Mouse (Mus musculus) right cerebral cortex, adult 18-20 months (tissue): ENCODE data around the gene Gm11596.
"Not testable (repeated sequence)": the region's sequence is repeated elsewhere in the genome, so short reads cannot be mapped to it uniquely, and the experiment has no call there.

ENCODE experiments used
- DNase-seq: peaks from one replicate; pipeline ENCODE4 v3.0.0; 2022; ENCODE audit warnings: mixed read lengths

Gene Gm11596

DNA sequence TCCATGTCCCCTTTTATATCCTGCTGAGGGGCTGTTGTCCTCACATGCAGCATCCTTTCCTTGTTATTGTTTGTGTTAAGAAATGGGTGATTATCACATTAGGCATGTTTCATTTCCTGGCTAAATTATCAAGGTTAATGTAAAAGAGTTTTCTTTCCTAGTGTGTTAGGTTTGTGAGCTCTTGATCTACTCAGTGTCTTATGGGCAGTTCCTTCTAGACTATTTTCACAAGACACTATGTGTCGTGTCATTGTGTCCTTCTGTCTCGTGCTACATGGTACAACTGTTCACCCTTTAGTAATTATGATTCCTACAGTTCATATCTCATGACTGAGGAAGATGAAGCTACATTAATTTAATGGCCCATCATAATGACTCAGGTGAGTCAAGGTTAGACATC, at the start of gene Gm11596:
TSS of gene Gm11596 (minus strand) at position 101 of the 400 bp plus-strand sequence.
- DNase-seq, result no peak

DNA sequence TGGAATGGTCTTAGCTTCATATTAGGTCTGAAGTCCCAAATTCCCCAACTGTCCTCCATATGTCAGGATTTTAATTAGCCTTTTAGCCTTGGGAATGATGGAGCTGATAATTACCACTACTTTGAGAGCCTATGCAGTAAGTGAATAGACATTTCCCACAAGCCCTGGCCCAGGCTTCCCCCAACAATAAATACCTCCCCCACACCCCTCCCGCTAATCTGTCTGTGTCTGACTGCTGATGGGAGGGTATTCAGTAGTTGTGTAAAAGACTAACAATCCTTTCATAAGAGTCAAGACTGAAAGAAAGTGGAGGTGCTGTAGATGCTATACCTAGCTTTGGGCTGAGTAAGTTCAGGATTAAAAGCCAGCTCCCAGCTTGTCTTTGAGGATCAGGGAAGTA, 48.9 kb upstream of the Gm11596 start:
- no peak for DNase-seq

DNA sequence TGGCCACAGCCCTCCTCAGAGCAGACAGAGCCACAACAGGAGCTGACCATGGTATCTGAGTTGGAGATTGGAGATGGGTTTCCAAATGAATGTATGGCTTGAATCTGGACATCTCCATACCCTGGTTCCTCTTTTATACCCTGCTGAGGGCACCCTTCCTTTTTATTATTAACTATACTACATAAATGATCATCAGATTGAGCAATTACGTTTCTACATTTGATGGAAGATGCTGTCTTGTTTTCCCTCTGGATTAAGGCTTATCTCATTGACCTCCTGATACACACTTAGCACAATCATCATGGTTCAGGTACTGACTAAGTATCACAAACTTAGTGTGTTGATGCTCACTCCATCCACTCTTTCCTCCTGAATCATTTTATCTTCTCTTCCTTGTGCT, 44.7 kb upstream of the Gm11596 start, which contains the start of gene 2300003K06Rik:
TSS of gene 2300003K06Rik (minus strand) at position 101 of the 400 bp plus-strand sequence.
- no peak for DNase-seq

DNA sequence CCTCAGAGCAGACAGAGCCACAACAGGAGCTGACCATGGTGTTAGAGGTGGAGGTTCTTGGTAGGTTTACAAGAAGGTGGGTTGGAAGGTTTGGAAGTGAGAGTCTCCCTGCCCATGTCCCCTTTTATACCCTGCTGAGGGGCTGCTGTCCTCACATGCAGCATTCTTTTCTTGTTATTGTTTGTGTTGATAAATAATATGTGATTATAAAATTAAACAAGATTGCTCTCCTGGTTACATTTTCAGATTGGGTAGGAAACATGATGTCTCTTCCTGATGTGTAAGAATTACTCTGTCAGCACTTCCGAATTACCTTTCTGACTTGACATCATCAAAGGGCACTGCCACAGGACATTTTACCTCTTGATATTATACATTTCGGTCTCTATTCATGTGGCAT, 22.3 kb upstream of the Gm11596 start, which contains the start of gene Gm11564:
TSS of gene Gm11564 (minus strand) at position 101 of the 400 bp plus-strand sequence.
- DNase-seq, result not testable (repeated sequence)

DNA sequence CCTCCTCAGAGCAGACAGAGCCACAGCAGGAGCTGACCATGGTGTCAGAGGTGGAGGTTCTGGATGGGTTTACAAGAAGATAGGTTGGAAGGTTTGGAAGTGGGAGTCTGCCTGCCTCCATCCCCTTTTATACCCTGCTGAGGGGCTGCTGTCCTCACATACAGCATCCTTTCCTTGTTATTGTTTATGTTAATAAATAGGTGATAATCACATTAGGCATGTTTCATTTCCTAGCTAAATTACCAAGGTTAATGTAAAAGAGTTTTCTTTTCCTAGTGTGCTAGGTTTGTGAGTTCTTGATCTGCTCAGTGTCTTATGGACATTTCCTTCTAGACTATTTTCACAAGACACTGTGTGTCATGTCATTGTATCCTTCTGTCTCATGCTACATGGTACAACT, 16.5 kb upstream of the Gm11596 start, which contains the start of gene Krtap4-13:
TSS of gene Krtap4-13 (minus strand) at position 101 of the 400 bp plus-strand sequence.
- DNase-seq, result not testable (repeated sequence)

DNA sequence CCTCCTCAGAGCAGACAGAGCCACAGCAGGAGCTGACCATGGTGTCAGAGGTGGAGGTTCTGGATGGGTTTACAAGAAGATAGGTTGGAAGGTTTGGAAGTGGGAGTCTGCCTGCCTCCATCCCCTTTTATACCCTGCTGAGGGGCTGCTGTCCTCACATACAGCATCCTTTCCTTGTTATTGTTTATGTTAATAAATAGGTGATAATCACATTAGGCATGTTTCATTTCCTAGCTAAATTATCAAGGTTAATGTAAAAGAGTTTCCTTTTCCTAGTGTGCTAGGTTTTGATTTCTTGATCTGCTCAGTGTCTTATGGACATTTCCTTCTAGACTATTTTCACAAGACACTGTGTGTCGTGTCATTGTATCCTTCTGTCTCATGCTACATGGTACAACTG, 11.1 kb upstream of the Gm11596 start, which contains the start of gene Gm11554:
TSS of gene Gm11554 (minus strand) at position 101 of the 400 bp plus-strand sequence.
- not testable (repeated sequence) for DNase-seq

DNA sequence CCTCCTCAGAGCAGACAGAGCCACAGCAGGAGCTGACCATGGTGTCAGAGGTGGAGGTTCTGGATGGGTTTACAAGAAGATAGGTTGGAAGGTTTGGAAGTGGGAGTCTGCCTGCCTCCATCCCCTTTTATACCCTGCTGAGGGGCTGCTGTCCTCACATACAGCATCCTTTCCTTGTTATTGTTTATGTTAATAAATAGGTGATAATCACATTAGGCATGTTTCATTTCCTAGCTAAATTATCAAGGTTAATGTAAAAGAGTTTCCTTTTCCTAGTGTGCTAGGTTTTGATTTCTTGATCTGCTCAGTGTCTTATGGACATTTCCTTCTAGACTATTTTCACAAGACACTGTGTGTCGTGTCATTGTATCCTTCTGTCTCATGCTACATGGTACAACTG, 5.6 kb upstream of the Gm11596 start, which contains the start of gene Gm11569:
TSS of gene Gm11569 (minus strand) at position 101 of the 400 bp plus-strand sequence.
- not testable (repeated sequence) for DNase-seq

DNA sequence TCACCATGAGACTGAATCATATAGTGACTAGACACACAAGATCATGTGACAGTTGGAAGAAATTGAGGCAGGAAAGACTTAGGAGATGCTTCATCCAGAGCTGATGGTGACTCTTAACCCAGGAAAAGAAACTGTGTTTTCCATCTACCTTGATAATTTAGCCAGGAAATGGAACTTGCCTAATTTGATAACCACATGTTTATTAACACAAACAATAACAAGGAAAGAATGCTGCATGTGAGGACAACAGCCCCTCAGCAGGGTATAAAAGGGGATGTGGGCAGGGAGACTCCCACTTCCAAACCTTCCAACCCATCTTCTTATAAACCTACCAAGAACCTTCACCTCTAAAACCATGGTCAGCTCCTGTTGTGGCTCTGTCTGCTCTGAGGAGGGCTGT, 8.4 kb downstream of the Gm11596 start, which contains the start of gene Krtap4-9:
TSS of gene Krtap4-9 (plus strand) at position 301 of the 400 bp plus-strand sequence.
- DNase-seq, result not testable (repeated sequence)

DNA sequence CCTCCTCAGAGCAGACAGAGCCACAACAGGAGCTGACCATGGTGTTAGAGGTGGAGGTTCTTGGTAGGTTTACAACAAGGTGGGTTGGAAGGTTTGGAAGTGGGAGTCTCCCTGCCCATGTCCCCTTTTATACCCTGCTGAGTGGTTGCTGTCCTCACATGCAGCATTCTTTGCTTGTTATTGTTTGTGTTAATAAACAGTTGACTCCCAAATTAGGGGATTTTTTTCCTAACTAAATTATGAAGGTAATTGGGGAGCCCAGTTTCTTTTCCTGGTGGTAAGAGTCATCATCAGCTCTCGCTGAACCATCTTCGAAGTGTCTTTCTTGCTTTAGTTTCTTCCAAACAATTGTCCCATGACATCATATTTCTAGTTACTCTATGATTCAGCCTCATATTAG, 12.7 kb downstream of the Gm11596 start, which contains the start of gene Krtap4-8:
TSS of gene Krtap4-8 (minus strand) at position 101 of the 400 bp plus-strand sequence.
- DNase-seq, result no peak

DNA sequence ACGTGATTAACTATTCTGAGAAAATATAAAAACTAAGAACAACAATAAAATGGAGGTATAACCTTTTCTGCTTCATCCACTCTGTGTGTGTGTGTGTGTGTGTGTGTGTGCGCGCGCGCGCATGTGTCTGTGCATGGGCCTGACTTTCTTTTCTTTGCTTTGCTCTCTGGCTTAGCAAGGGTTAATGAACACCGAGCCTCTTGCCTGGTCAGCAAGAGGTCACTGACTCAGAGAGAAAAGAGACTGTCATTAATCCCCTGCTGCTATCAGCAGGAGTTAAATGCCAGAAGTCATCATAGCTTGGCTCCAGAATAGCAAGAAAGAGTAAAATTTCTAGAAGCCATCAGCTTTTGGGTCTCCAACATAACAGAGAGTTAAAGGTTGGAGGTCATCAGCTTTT, 14.9 kb downstream of the Gm11596 start:
- no peak for DNase-seq

DNA sequence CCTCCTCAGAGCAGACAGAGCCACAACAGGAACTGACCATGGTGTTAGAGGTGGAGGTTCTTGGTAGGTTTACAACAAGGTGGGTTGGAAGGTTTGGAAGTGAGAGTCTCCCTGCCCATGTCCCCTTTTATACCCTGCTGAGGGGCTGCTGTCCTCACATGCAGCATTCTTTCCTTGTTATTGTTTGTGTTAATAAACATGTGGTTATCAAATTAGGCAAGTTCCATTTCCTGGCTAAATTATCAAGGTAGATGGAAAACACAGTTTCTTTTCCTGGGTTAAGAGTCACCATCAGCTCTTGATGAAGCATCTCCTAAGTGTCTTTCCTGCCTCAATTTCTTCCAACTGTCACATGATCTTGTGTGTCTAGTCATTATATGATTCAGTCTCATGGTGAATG, 20.5 kb downstream of the Gm11596 start, which contains the start of gene Gm11595:
TSS of gene Gm11595 (minus strand) at position 101 of the 400 bp plus-strand sequence.
- DNase-seq, result not testable (repeated sequence)

DNA sequence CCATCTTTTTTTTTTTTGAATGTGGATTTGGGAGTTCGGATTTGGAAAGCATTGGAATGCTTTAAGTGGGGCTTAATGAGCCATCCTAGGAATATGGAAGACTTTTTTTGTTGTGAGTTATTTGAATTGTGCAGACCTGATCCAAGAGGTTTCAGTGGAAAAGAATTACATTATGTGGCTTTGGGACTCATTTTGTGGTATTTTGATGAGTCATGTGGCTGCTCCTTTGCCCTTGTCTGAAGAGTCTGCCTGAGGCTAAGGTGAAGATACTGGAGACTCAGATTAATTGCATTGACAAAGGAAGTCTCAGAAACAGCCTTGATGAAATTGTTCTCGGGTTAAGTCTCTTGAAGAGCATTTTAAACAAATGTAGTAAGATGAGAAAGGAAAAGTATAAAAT, 24.9 kb downstream of the Gm11596 start:
- no peak for DNase-seq

DNA sequence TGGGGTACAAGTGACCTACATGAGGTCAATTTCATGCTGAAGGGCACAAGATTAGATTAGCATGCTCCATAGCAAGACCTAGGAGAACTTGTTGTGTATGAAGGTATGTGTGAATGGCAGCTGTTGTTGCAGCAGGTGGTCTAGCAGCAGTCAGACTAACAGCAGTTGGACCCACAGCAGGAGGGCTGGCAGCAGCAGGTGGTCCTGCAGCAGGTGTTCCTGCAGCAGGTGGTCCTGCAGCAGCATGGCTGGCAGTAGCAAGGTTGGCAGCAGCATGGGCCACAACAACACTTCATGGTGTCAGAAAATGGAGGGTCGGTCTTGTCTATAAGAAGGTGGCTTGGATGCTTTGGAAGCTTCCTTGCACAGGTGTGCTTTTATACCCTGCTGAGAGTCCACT, 34.4 kb downstream of the Gm11596 start:
- DNase-seq, result no peak

DNA sequence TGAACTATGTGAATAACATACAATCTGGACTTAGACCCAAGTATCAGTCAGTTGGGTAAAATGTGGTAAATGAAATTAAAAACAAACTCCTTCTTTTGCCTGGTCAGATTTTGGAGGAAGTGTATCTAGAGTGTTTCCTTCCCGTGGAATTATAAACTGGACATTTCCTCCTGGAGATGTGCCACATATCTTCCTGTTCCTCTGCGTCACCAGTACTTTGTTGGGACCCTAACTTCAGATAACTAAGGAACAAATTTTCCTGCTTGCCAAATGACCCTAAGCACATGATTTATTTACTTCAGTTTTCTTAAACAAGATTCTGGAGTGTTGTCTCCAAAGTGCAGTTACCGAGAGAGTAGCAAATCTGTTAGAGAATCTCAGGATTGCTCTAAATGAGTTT, 49.3 kb downstream of the Gm11596 start:
- DNase-seq, result no peak
